Mouse (Mus musculus): Measurements from ENCODE around the gene Alpk1. TPM values are rescaled to one million over a fixed set of nuclear protein-coding genes. Genes with fewer than 3 reads are reported as not detected.

Gene Alpk1
- polyA plus RNA-seq, 1 experiment from 2014 or later, result 1.3 TPM

- H3K9ac ChIP-seq (ENCODE audit: low read length), result no peak overlapping the region
- H3K4me1 ChIP-seq (replicated peaks; ENCODE audit: control insufficient read depth, insufficient read depth, low read length), result peaks cover 23% of the 10 kb centered on the region; the same call in 1 of the 2 replicates
- peak; percentile 58 for ATAC-seq (replicated peaks; ENCODE audit: low FRiP score)
- peaks cover 9% of the 10 kb centered on the region; the same call in 1 of the 2 replicates for H3K27me3 ChIP-seq (ENCODE audit: control insufficient read depth, insufficient read depth, low read length)
- DNase-seq (ENCODE audit: low spot score), result peak; percentile 74
- peaks cover 3% of the 10 kb centered on the region; the same call in 1 of the 2 replicates for H3K9me3 ChIP-seq (ENCODE audit: control insufficient read depth, low read length)
- no peak overlapping the region for H3K4me3 ChIP-seq (ENCODE audit: low read depth, low read length)
- peak overlapping the region; percentile 9; the same call in 1 of the 2 replicates for H3K4me2 ChIP-seq (ENCODE audit: low read depth, low read length, severe bottlenecking)
- H3K36me3 ChIP-seq (ENCODE audit: control insufficient read depth, insufficient read depth, low read length), result no peaks in the 10 kb centered on the region
- H3K27ac ChIP-seq (ENCODE audit: low read depth, low read length), result peak overlapping the region; percentile 79
- 10% methylated on average over 16 of the region's 16 CpGs for WGBS
These were observed 34.3 kb downstream of the Alpk1 start for GRCm38 (mm10) chr3:127745911-127746640.

DNA sequence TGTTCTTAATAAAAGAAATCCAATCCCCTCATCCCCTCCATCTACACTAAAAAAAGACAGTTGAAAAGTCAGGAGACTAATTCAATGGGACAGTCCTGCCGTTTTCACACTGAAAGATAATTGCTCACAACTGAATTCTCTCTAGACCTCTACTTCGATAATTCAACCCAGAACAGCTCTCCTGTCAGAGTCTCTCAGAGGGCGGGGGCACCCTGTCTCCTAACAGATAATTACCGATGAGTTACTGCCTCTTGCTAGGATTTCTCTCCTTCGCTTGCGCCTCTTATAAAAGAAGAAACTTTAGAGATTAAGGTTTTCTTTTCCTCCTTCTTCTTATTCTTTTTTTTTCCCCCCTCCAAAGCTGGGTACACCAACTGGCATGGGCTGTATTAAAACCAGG is 34.8 kb downstream of the Alpk1 start:
- no peak for ATAC-seq (replicated peaks; ENCODE audit: low FRiP score)
- H3K4me2 ChIP-seq (ENCODE audit: low read depth, low read length, severe bottlenecking), result no peak overlapping the region; the same call in 1 of the 2 replicates
- no peaks in the 10 kb centered on the region for H3K36me3 ChIP-seq (ENCODE audit: control insufficient read depth, insufficient read depth, low read length)
- no peak overlapping the region for H3K9ac ChIP-seq (ENCODE audit: low read length)
- H3K4me3 ChIP-seq (ENCODE audit: low read depth, low read length), result no peak overlapping the region
- H3K27me3 ChIP-seq (ENCODE audit: control insufficient read depth, insufficient read depth, low read length), result peaks cover 9% of the 10 kb centered on the region; the same call in 1 of the 2 replicates
- peak overlapping the region; percentile 79 for H3K27ac ChIP-seq (ENCODE audit: low read depth, low read length)
- peaks cover 3% of the 10 kb centered on the region; the same call in 1 of the 2 replicates for H3K9me3 ChIP-seq (ENCODE audit: control insufficient read depth, low read length)
- DNase-seq (ENCODE audit: low spot score), result no peak
- WGBS, result 23% methylated on average over 6 of the region's 6 CpGs
- H3K4me1 ChIP-seq (replicated peaks; ENCODE audit: control insufficient read depth, insufficient read depth, low read length), result peaks cover 21% of the 10 kb centered on the region; the same call in 1 of the 2 replicates

DNA sequence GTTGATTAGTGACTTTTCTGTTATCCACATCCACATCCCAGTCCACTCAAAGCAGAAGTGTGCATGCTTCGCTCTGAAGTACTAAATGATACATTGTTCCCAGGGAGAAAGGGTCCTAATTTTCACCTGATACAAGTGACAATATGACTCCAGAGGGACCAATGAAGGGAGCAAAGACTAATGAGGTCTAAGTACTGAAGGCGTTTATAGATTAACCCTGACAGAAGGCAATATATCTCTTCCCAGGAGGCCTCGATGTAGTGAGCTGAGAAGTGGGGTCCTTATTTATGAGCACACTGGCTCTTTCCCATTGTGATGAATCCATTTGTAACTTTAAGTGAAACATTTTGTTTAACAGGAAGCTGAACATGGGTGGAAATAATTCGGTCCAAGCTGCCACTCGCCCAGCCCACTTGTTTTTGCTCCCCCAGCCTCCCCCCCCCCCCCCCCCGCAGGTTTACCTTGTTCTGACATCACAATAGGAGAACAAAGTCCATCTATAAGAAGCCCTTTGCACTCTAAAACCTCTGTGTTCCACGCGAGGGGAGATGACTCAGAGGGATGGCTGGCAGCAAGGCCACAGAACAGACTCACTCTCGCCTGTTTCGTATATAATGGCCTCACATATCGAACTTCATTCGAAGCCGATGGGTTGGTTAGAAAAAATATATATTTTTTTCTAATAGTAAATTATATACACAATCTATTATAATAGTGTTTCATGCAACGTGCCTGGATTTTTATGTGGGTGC is 36.5 kb downstream of the Alpk1 start:
- peaks cover 3% of the 10 kb centered on the region; the same call in 1 of the 2 replicates for H3K9me3 ChIP-seq (ENCODE audit: control insufficient read depth, low read length)
- DNase-seq (ENCODE audit: low spot score) (no peak), ATAC-seq (replicated peaks; ENCODE audit: low FRiP score) (no peak)
- H3K27me3 ChIP-seq (ENCODE audit: control insufficient read depth, insufficient read depth, low read length), result peaks cover 9% of the 10 kb centered on the region; the same call in 1 of the 2 replicates
- H3K4me1 ChIP-seq (replicated peaks; ENCODE audit: control insufficient read depth, insufficient read depth, low read length), result peaks cover 15% of the 10 kb centered on the region; the same call in 1 of the 2 replicates
- no peak overlapping the region for H3K4me2 ChIP-seq (ENCODE audit: low read depth, low read length, severe bottlenecking)
- no peak overlapping the region for H3K9ac ChIP-seq (ENCODE audit: low read length)
- no peaks in the 10 kb centered on the region for H3K36me3 ChIP-seq (ENCODE audit: control insufficient read depth, insufficient read depth, low read length)
- WGBS, result 68% methylated on average over 13 of the region's 14 CpGs
- no peak overlapping the region for H3K4me3 ChIP-seq (ENCODE audit: low read depth, low read length)
- H3K27ac ChIP-seq (ENCODE audit: low read depth, low read length), result no peak overlapping the region

GRCm38 (mm10) chr3:127741473-127741872 is 38.9 kb downstream of the Alpk1 start:
- DNase-seq (ENCODE audit: low spot score) (no peak), ATAC-seq (replicated peaks; ENCODE audit: low FRiP score) (no peak)
- 96% methylated on average over 3 of the region's 3 CpGs for WGBS
- no peaks in the 10 kb centered on the region for H3K36me3 ChIP-seq (ENCODE audit: control insufficient read depth, insufficient read depth, low read length)
- peaks cover 8% of the 10 kb centered on the region; the same call in 1 of the 2 replicates for H3K4me1 ChIP-seq (replicated peaks; ENCODE audit: control insufficient read depth, insufficient read depth, low read length)
- H3K9me3 ChIP-seq (ENCODE audit: control insufficient read depth, low read length), result peaks cover 3% of the 10 kb centered on the region; the same call in 1 of the 2 replicates
- no peak overlapping the region for H3K27ac ChIP-seq (ENCODE audit: low read depth, low read length)
- H3K27me3 ChIP-seq (ENCODE audit: control insufficient read depth, insufficient read depth, low read length), result peaks cover 4% of the 10 kb centered on the region; the same call in 1 of the 2 replicates
- H3K4me3 ChIP-seq (ENCODE audit: low read depth, low read length), result no peak overlapping the region
- H3K4me2 ChIP-seq (ENCODE audit: low read depth, low read length, severe bottlenecking), result no peak overlapping the region
- no peak overlapping the region for H3K9ac ChIP-seq (ENCODE audit: low read length)

- ATAC-seq (replicated peaks; ENCODE audit: low FRiP score) (no peak), DNase-seq (ENCODE audit: low spot score) (no peak)
- no peaks in the 10 kb centered on the region for H3K36me3 ChIP-seq (ENCODE audit: control insufficient read depth, insufficient read depth, low read length)
- H3K4me2 ChIP-seq (ENCODE audit: low read depth, low read length, severe bottlenecking), result no peak overlapping the region
- 78% methylated on average over 5 of the region's 5 CpGs for WGBS
- no peaks in the 10 kb centered on the region for H3K4me1 ChIP-seq (replicated peaks; ENCODE audit: control insufficient read depth, insufficient read depth, low read length)
- H3K27ac ChIP-seq (ENCODE audit: low read depth, low read length), result no peak overlapping the region
- peaks cover 3% of the 10 kb centered on the region; the same call in 1 of the 2 replicates for H3K9me3 ChIP-seq (ENCODE audit: control insufficient read depth, low read length)
- no peak overlapping the region for H3K4me3 ChIP-seq (ENCODE audit: low read depth, low read length)
- no peak overlapping the region for H3K9ac ChIP-seq (ENCODE audit: low read length)
- H3K27me3 ChIP-seq (ENCODE audit: control insufficient read depth, insufficient read depth, low read length), result no peaks in the 10 kb centered on the region; the same call in 1 of the 2 replicates
These were observed 42.5 kb downstream of the Alpk1 start for GRCm38 (mm10) chr3:127737876-127738275.

DNA sequence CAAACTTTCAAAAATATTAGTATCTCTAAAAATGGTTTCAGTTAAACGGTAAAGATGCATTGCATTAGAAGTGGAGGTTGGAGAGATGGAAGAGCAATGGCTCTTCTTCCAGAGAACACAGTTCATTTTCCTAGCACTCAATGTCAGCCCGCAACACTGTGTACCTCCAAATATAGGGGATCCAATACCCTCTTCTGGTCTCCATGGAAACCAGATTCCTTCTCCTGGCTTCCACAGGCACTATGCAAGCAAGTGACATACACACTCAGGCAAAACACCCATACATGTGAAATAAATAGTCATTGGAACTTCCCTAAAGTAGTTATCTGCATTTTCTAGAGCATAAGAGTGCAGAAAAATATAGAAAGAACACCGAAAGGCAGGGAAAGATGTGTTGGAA is 44.9 kb downstream of the Alpk1 start:
- no peaks in the 10 kb centered on the region for H3K9me3 ChIP-seq (ENCODE audit: control insufficient read depth, low read length)
- no peak overlapping the region for H3K27ac ChIP-seq (ENCODE audit: low read depth, low read length)
- no peak overlapping the region for H3K4me3 ChIP-seq (ENCODE audit: low read depth, low read length)
- WGBS, result 81% methylated on average over 3 of the region's 3 CpGs
- H3K9ac ChIP-seq (ENCODE audit: low read length), result no peak overlapping the region
- H3K4me1 ChIP-seq (replicated peaks; ENCODE audit: control insufficient read depth, insufficient read depth, low read length), result no peaks in the 10 kb centered on the region
- no peaks in the 10 kb centered on the region for H3K36me3 ChIP-seq (ENCODE audit: control insufficient read depth, insufficient read depth, low read length)
- DNase-seq (ENCODE audit: low spot score), result no peak
- no peak overlapping the region for H3K4me2 ChIP-seq (ENCODE audit: low read depth, low read length, severe bottlenecking)
- ATAC-seq (replicated peaks; ENCODE audit: low FRiP score), result no peak
- peaks cover 3% of the 10 kb centered on the region; the same call in 1 of the 2 replicates for H3K27me3 ChIP-seq (ENCODE audit: control insufficient read depth, insufficient read depth, low read length)

DNA sequence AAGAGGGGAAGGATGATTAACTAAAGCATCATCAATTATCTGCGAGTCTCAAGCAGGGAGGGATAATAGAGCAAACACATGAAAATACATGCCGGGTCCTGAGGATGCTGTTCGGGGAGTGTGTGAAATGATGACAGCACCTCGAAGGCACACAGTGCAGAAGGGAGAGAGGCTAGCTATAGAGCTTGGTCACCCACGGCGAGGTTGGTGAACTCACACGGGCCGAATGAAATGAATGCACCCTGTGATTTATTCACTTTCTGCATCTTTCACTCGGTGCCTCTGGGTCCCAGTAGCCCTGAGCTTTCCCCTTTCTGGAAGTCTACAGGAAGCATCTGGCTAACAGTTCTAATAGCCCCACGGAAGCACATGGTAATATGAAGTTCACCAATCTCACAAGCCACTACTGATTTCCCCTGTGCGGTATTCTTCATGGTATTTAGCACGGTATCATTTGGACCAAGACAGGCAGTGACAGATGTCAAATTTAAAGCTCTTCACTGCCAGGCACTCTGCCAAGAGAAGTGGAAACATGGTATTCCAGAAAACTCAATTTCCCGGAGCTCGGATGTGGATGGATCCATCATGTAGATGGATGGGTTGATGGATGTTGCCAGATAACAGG is 50.7 kb downstream of the Alpk1 start:
- H3K9me3 ChIP-seq (ENCODE audit: control insufficient read depth, low read length), result no peaks in the 10 kb centered on the region
- no peak overlapping the region for H3K4me3 ChIP-seq (ENCODE audit: low read depth, low read length)
- no peak overlapping the region for H3K4me2 ChIP-seq (ENCODE audit: low read depth, low read length, severe bottlenecking)
- 74% methylated on average over 14 of the region's 14 CpGs for WGBS
- peaks cover 3% of the 10 kb centered on the region; the same call in 1 of the 2 replicates for H3K27me3 ChIP-seq (ENCODE audit: control insufficient read depth, insufficient read depth, low read length)
- H3K36me3 ChIP-seq (ENCODE audit: control insufficient read depth, insufficient read depth, low read length), result no peaks in the 10 kb centered on the region
- no peak for DNase-seq (ENCODE audit: low spot score)
- H3K9ac ChIP-seq (ENCODE audit: low read length), result no peak overlapping the region
- ATAC-seq (replicated peaks; ENCODE audit: low FRiP score), result 0 out of 2 replicates have a peak, but pooled peaks have one; percentile 14
- H3K27ac ChIP-seq (ENCODE audit: low read depth, low read length), result no peak overlapping the region
- peaks cover 4% of the 10 kb centered on the region for H3K4me1 ChIP-seq (replicated peaks; ENCODE audit: control insufficient read depth, insufficient read depth, low read length)

GRCm38 (mm10) chr3:127728851-127729512 is 51.3 kb downstream of the Alpk1 start:
- Histone ChIP-seq H3K27ac (ENCODE audit: low read depth, low read length) (no peak overlapping the region), H3K4me3 (ENCODE audit: low read depth, low read length) (no peak overlapping the region), H3K4me2 (ENCODE audit: low read depth, low read length, severe bottlenecking) (0 out of 2 replicates have a peak overlapping the region, but pooled peaks have one; percentile 18), H3K4me1 (replicated peaks; ENCODE audit: control insufficient read depth, insufficient read depth, low read length) (peaks cover 4% of the 10 kb centered on the region), H3K36me3 (ENCODE audit: control insufficient read depth, insufficient read depth, low read length) (no peaks in the 10 kb centered on the region), H3K27me3 (ENCODE audit: control insufficient read depth, insufficient read depth, low read length) (peaks cover 3% of the 10 kb centered on the region; the same call in 1 of the 2 replicates), H3K9ac (ENCODE audit: low read length) (no peak overlapping the region), H3K9me3 (ENCODE audit: control insufficient read depth, low read length) (no peaks in the 10 kb centered on the region)
- no peak for DNase-seq (ENCODE audit: low spot score)
- WGBS, result 41% methylated on average over 17 of the region's 17 CpGs
- ATAC-seq (replicated peaks; ENCODE audit: low FRiP score), result 0 out of 2 replicates have a peak, but pooled peaks have one; percentile 57
